Mouse (Mus musculus) liver, embryonic 13.5 days (tissue): Measurements from ENCODE around the gene Pglyrp1. TPM values are rescaled to one million over a fixed set of nuclear protein-coding genes. Genes with fewer than 3 reads are reported as not detected.
"Not testable (repeated sequence)": the region's sequence is repeated elsewhere in the genome, so short reads cannot be mapped to it uniquely, and the experiment has no call there.

Experiments
- ATAC-seq: fragments of 200-750 bp; cut with Nextera tagmentation; 2 replicates; pipeline ENCODE4 v1.8.0; 2017; ENCODE audit warnings: low read depth, mild to moderate bottlenecking, moderate number of reproducible peaks, moderate library complexity
- DNase-seq: peaks from one replicate; pipeline ENCODE4 v3.0.0; 2022
- H3K27ac ChIP-seq: fragments of 300-500 bp; sonication (generic); 2 replicates; pipeline ENCODE4 v1.5.1; 2015; ENCODE audit warnings: moderate library complexity, mild to moderate bottlenecking, inconsistent platforms
- H3K27me3 ChIP-seq: fragments of 300-500 bp; sonication (generic); 2 replicates; pipeline ENCODE4 v1.6.1; 2015; ENCODE audit warnings: mild to moderate bottlenecking, inconsistent platforms
- H3K36me3 ChIP-seq: fragments of 300-500 bp; sonication (generic); 2 replicates; pipeline ENCODE4 v1.6.1; 2015; ENCODE audit warnings: mild to moderate bottlenecking, inconsistent platforms
- H3K4me1 ChIP-seq: fragments of 300-500 bp; sonication (generic); replicated peaks from 2 replicates; pipeline ENCODE4 v1.6.1; 2015; ENCODE audit warnings: inconsistent platforms
- H3K4me2 ChIP-seq: fragments of 300-500 bp; sonication (generic); 2 replicates; pipeline ENCODE4 v1.6.1; 2015; ENCODE audit warnings: inconsistent platforms, mild to moderate bottlenecking, moderate library complexity
- H3K4me3 ChIP-seq: fragments of 300-500 bp; sonication (generic); replicated peaks from 2 replicates; pipeline ENCODE4 v1.5.1; 2015; ENCODE audit warnings: mild to moderate bottlenecking, inconsistent platforms
- H3K9ac ChIP-seq: fragments of 300-500 bp; sonication (generic); 2 replicates; pipeline ENCODE4 v1.6.1; 2015; ENCODE audit warnings: mild to moderate bottlenecking, inconsistent platforms
- H3K9me3 ChIP-seq: fragments of 300-500 bp; sonication (generic); replicated peaks from 2 replicates; pipeline ENCODE4 v1.6.1; 2016; ENCODE audit warnings: inconsistent platforms
- WGBS: fragments of 180-500 bp; shearing (Covaris S2); methylation state at CpG from one replicate; pipeline ENCODE4 v1.1.7; 2015; ENCODE audit not compliant: insufficient replicate concordance; 5-methylcytosine and 5-hydroxymethylcytosine counted together
- polyA plus RNA-seq: library from polyadenylated mRNA; unstranded; fragments of >200 nt; fragmentation: Nextera tagmentation; extraction: Ambion mirVana; gene quantifications from 2 replicates; pipeline ENCODE4 v1.2.1, GENCODE M21; 2015

Pglyrp1 gene
- 10.8 and 13.3 TPM in 2 replicates for polyA plus RNA-seq

DNA sequence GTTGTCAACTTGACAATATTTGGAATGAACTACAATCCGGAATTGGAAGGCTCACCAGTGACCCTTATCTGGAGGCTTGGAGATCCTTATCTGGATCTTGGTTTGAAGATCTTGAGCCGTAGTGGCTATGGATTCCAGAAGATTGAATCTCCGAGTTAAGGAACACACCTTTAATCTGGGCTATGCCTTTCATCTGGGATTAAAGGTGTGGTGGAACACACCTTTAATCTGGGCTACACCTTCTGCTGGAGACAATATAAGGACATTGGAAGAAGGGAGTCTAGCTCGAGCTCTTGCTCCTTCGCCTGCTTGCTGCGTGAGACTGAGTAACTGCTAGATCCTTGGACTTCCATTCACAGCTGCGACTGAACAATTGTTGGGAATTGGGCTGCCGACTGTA lies at the start of gene Pglyrp1:
Gene Pglyrp1 (plus strand): TSS at position 301 of the 400 bp plus-strand sequence.
- not testable (repeated sequence) for H3K9me3 ChIP-seq, H3K36me3 ChIP-seq, H3K9ac ChIP-seq, H3K27ac ChIP-seq, H3K4me1 ChIP-seq, ATAC-seq, H3K27me3 ChIP-seq, H3K4me3 ChIP-seq, DNase-seq, H3K4me2 ChIP-seq
- WGBS: 82% methylated on average over 1 of the region's 8 CpGs

DNA sequence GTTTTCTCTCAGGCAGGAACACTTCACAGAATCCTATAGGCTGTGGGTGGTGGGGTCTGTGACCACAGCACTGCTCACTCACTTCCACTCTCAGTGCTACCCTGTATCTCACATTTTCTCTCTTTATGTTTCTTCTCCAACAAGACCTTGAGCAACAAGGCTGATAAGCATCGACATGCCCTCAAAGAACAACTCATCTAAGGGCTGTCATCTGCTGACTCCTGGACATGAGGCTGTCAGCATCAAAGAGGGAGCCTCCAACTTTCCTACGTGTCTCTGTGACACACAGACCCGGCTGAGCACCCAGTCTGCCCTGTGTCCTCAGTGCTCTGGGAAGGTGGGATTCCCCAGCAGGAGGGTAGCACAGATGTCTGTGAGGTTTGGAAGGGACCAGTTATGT lies 49.6 kb upstream of the Pglyrp1 start, which contains the start of gene Psg17:
Gene Psg17 (minus strand): TSS at position 101 of the 400 bp plus-strand sequence.
- Histone ChIP-seq H3K4me2 (no peak within 1 kb of the TSS), H3K9ac (no peak within 1 kb of the TSS), H3K4me3 (no peak within 1 kb of the TSS), H3K36me3 (no peaks in the 10 kb centered on the region), H3K27ac (no peak within 1 kb of the TSS), H3K4me1 (no peaks in the 10 kb centered on the region), H3K9me3 (no peaks in the 10 kb centered on the region), H3K27me3 (no peaks in the 10 kb centered on the region)
- DNase-seq (no peak), ATAC-seq (no peak)
- WGBS: 33% methylated on average over 3 of the region's 3 CpGs

DNA sequence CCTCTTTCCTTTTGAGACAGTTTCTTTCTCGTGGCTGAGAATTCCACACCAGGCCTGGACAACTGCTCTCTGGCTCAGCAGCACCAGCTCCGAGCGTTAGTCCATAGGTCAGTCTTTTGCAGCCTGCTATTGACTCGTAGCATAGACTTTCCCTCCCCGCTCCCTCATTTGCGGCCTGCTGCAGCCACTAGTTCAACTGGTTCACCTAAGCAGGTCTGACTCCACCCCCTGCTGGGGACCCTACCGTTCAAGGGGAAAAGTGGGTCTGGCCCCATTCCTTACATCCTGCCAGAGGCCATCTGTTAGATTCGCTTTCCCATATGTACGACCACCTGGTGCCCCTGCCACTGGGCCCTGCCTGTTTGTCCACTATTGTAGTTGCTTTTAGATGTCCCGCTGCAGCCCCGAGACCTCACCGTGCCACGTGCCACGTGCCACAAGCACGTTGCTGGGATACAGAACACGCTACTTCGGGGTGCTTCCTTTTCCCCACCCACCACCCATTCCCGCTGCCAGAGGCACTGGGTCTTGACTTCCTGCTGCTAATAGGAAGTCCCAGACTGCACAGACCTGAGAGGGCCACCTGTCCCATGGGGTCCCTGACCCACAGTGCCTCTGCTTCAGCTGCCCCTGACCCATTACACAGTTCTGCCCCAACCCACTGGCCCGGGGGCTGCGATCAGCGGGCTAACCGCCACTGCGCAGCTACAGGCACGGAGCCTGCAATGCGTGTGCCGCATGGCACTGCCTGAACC lies 43.2 kb upstream of the Pglyrp1 start:
- Histone ChIP-seq H3K27ac (no peak overlapping the region), H3K9ac (no peak overlapping the region), H3K27me3 (no peaks in the 10 kb centered on the region), H3K36me3 (no peaks in the 10 kb centered on the region), H3K4me1 (no peaks in the 10 kb centered on the region), H3K4me2 (no peak overlapping the region), H3K4me3 (no peak overlapping the region), H3K9me3 (no peaks in the 10 kb centered on the region)
- 64% methylated on average over 26 of the region's 26 CpGs for WGBS
- DNase-seq: no peak
- peak; percentile 36; the same call in 1 of the 2 replicates for ATAC-seq

DNA sequence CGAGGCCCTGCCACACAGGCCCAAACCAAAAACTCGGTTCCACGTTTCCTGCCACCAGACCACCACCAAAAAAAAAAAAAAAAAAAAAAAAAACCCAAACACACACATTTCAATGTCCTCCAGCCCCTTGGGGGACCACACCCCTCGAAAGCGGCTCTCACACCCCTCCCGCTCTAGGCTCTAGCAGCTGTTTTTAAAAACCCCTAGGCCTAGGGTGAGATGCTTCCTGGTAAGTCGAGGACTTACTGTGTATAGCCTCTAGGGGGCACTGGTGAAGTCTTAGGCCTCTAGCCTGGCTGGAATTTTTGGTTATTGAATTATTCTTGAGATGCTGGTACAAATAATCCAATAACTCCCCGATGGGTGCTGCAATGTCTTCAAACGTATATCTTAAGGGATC lies 42.5 kb upstream of the Pglyrp1 start:
- Histone ChIP-seq H3K36me3 (no peaks in the 10 kb centered on the region), H3K9me3 (no peaks in the 10 kb centered on the region), H3K9ac (no peak overlapping the region), H3K4me2 (no peak overlapping the region), H3K4me3 (no peak overlapping the region), H3K4me1 (no peaks in the 10 kb centered on the region), H3K27ac (no peak overlapping the region), H3K27me3 (no peaks in the 10 kb centered on the region)
- DNase-seq: no peak
- 51% methylated on average over 9 of the region's 9 CpGs for WGBS
- ATAC-seq: no peak

DNA sequence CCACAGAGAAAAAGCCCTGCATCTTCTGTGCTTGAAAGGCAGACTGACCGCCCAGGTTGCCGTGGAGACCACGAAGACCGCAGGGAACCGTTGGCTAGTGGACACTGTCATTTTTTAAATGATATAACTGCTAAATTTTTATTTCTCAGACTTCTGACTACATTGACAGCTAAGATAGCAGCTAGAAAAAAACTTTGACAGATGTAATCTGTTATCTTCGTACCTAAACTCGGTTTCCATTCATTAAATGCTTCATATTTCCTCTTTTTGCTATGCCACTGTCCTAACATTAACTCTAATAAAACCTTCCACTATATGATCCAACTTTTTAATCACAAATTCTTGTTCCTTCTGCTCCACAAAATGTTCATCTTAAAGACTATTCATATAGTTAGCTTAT lies 41.6 kb upstream of the Pglyrp1 start:
- H3K4me2 ChIP-seq: no peak overlapping the region
- H3K4me1 ChIP-seq: no peaks in the 10 kb centered on the region
- ATAC-seq (no peak), DNase-seq (no peak)
- H3K4me3 ChIP-seq: no peak overlapping the region
- H3K36me3 ChIP-seq: no peaks in the 10 kb centered on the region
- no peak overlapping the region for H3K9ac ChIP-seq
- no peak overlapping the region for H3K27ac ChIP-seq
- H3K27me3 ChIP-seq: no peaks in the 10 kb centered on the region
- 73% methylated on average over 7 of the region's 7 CpGs for WGBS
- H3K9me3 ChIP-seq: no peaks in the 10 kb centered on the region

DNA sequence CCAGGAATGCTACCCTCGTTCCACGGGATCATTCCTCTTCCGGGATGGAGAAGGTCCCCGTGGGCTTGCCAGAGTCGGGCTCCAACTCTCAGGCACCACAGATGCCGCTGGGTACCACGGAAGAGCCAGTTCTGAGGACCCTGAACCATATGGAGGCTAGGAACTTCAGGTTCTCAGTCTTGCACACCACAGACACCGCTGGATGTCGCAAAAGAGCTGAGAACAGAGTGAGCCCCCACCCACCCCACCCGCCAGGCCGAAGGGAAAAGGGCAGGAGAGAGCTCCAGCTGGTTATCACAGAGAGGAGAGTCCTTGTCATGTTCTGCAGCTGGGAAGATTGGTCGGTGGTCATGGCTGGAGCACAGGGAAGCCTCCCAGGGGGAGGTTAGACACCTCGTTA lies 38.8 kb upstream of the Pglyrp1 start:
- Histone ChIP-seq H3K9ac (no peak overlapping the region), H3K9me3 (no peaks in the 10 kb centered on the region), H3K27ac (no peak overlapping the region), H3K27me3 (no peaks in the 10 kb centered on the region), H3K4me2 (no peak overlapping the region), H3K4me3 (no peak overlapping the region), H3K4me1 (no peaks in the 10 kb centered on the region), H3K36me3 (no peaks in the 10 kb centered on the region)
- ATAC-seq (no peak), DNase-seq (no peak)
- 30% methylated on average over 13 of the region's 13 CpGs for WGBS

DNA sequence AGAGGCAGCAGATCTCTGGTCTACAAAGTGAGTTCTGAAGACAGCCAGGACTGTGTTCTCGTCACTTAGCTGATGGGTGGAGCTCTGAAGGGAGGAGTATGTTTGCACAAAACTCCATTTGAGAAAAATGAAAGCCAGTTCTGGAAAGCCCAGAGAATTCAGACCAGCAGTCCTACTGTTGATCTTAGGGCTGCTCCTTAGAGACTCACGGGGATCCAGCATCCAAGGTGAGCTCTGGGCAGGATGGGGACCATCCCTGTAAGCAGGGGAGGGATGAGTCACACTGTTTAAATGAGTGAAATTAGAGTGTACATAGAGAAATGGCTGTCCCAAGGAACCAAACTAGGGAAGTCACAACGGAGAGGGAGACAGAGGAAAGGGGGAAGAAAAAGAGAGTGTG lies 31.3 kb upstream of the Pglyrp1 start, which contains the start of gene Mill2:
Gene Mill2 (plus strand): TSS at position 102 of the 400 bp plus-strand sequence.
- DNase-seq (no peak), ATAC-seq (no peak)
- WGBS: 13% methylated on average over 3 of the region's 3 CpGs
- peak within 1 kb of the TSS; percentile 55 for H3K4me2 ChIP-seq
- peak within 1 kb of the TSS; percentile 39 for H3K4me3 ChIP-seq
- no peaks in the 10 kb centered on the region for H3K27me3 ChIP-seq
- H3K4me1 ChIP-seq: peaks cover 14% of the 10 kb centered on the region; the same call in 1 of the 2 replicates
- no peak within 1 kb of the TSS for H3K27ac ChIP-seq
- H3K9ac ChIP-seq: peak within 1 kb of the TSS; percentile 26; the same call in 1 of the 2 replicates
- no peaks in the 10 kb centered on the region for H3K36me3 ChIP-seq
- no peaks in the 10 kb centered on the region for H3K9me3 ChIP-seq

DNA sequence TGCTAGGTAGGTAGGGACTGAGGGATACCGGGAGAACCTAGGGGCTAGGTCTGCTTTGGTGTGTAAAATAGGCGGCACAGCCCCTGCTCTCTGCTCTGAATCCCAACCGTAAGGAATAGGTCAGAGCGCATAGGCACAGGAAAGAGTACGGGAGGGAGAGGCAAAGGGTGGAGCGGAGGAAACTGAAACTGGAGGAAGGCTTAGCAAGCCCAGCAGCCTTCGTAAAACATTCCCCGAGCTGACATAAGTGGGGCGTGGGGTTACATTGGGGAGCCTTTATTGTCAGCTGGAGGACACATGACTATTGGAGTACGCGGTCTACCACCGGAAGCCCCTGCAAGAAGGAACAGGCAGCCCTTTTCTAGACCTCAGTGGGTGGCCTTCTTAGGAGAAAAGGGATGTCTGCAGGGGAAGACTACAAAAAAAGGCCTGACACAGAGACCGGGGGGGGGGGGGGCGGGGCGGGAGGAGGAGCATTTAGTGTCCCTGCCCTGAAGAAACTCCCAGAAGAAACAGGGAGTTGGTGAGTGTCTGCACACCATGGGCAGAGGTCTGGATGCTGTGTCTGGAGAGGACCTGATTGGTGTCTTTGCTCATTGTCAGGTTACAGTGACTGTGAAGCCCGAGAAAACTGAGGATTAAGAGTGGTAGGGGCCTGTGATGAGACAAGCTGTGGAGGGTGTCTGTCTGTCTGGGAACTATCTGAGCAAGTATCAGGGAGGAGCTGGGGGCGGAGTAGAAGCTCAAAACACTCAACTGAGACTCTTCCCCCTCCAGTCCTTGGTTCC lies 30.6 kb upstream of the Pglyrp1 start:
- Histone ChIP-seq H3K36me3 (no peaks in the 10 kb centered on the region), H3K27me3 (no peaks in the 10 kb centered on the region), H3K4me3 (peak overlapping the region; percentile 39), H3K9ac (peak overlapping the region; percentile 26; the same call in 1 of the 2 replicates), H3K4me2 (peak overlapping the region; percentile 55), H3K9me3 (no peaks in the 10 kb centered on the region), H3K27ac (no peak overlapping the region), H3K4me1 (peaks cover 14% of the 10 kb centered on the region; the same call in 1 of the 2 replicates)
- ATAC-seq (peak; percentile 57; the same call in 1 of the 2 replicates), DNase-seq (no peak)
- WGBS: 5% methylated on average over 14 of the region's 17 CpGs

DNA sequence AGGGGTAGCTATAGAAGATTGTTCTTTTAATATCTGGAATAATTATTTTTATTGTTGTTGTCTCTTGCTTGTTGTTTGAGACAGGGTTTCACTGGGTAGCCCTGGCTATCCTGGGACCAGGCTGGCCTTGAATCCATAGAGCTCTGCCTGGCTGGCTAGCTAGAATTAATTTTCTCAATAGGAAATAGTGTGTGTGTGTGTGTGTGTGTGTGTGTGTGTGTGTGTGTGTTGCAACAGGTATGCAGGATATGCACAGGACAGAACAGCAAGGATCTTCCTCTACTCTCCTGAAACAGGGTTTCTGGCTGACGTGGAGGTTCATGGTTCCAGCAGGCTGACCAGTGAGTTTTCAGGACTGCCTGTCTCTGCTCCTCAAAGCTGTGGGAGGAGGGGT lies 30.0 kb upstream of the Pglyrp1 start:
- Histone ChIP-seq H3K9me3 (no peaks in the 10 kb centered on the region), H3K4me1 (peaks cover 14% of the 10 kb centered on the region; the same call in 1 of the 2 replicates), H3K27me3 (no peaks in the 10 kb centered on the region), H3K9ac (no peak overlapping the region), H3K4me2 (peak overlapping the region; percentile 45), H3K36me3 (no peaks in the 10 kb centered on the region), H3K4me3 (no peak overlapping the region), H3K27ac (no peak overlapping the region)
- DNase-seq (no peak), ATAC-seq (no peak)
- WGBS: 35% methylated on average over 1 of the region's 1 CpGs

DNA sequence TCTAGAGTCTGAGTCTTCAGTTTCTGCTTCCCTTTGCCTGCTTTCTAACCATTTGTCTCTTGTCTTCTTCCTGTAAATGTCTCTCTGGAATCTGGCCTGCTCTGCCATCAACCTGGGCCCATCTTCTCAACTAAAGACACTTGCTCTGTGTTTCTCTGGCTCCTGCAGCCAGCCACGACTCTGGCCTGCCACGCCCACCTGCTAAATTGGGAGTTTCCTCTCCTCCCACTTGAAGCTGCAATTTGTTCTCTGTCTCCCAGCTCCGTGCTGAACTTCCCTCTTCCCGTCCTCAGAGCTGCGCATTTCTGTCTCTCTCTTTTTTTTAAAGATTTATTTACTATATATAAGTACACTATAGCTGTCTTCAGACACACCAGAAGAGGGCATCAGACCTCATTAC lies 26.3 kb upstream of the Pglyrp1 start:
- no peak overlapping the region for H3K4me2 ChIP-seq
- H3K9ac ChIP-seq: no peak overlapping the region
- 16% methylated on average over 5 of the region's 5 CpGs for WGBS
- H3K4me1 ChIP-seq: peaks cover 14% of the 10 kb centered on the region; the same call in 1 of the 2 replicates
- H3K27ac ChIP-seq: no peak overlapping the region
- no peak for DNase-seq
- no peaks in the 10 kb centered on the region for H3K9me3 ChIP-seq
- no peaks in the 10 kb centered on the region for H3K27me3 ChIP-seq
- no peaks in the 10 kb centered on the region for H3K36me3 ChIP-seq
- H3K4me3 ChIP-seq: no peak overlapping the region
- no peak for ATAC-seq

DNA sequence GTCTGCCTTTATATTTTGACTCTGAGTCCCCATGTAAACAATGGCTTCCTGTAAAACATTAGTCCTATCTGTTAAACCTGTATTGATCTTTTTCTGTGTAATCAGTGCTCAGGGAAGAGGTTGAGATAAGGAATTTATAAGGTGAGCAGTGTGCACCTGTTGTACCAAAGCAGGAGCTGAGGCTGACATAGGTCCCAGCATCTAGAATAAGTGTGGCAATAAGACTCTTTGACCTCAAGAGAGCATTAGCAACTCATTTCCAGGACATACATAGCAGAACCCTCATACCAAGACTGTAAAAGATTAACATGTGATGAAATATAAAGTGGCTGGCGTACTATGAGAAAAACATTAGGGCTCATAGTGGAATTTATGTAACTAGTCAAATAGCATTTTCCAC lies 22.7 kb upstream of the Pglyrp1 start:
- no peak overlapping the region for H3K4me2 ChIP-seq
- H3K9me3 ChIP-seq: no peaks in the 10 kb centered on the region
- H3K27ac ChIP-seq: no peak overlapping the region
- no peaks in the 10 kb centered on the region for H3K27me3 ChIP-seq
- WGBS: 78% methylated on average over 1 of the region's 1 CpGs
- no peak for DNase-seq
- no peaks in the 10 kb centered on the region for H3K36me3 ChIP-seq
- no peak for ATAC-seq
- no peak overlapping the region for H3K9ac ChIP-seq
- H3K4me3 ChIP-seq: no peak overlapping the region
- H3K4me1 ChIP-seq: no peaks in the 10 kb centered on the region
